Mouse (Mus musculus) midbrain, embryonic 10.5 days (tissue): ENCODE measurements around the gene Rgs6. TPM values are rescaled to one million over a fixed set of nuclear protein-coding genes. Genes with fewer than 3 reads are reported as not detected.

Experiments used
- DNase-seq: peaks from one replicate; pipeline ENCODE4 v3.0.0-alpha.2; 2017; ENCODE audit warnings: low spot score
- H3K27ac ChIP-seq: fragments of 300-500 bp; sonication (generic); replicated peaks from 2 replicates; pipeline ENCODE4 v1.5.1; 2016; ENCODE audit warnings: mild to moderate bottlenecking
- H3K27me3 ChIP-seq: fragments of 300-500 bp; sonication (generic); 2 replicates; pipeline ENCODE4 v1.6.1; 2016; ENCODE audit warnings: low read depth, mild to moderate bottlenecking; ENCODE audit not compliant: poor library complexity, severe bottlenecking
- H3K36me3 ChIP-seq: fragments of 300-500 bp; sonication (generic); 2 replicates; pipeline ENCODE4 v1.6.1; 2016; ENCODE audit warnings: mild to moderate bottlenecking, moderate library complexity
- H3K4me1 ChIP-seq: fragments of 300-500 bp; sonication (generic); 2 replicates; pipeline ENCODE4 v1.6.1; 2016
- H3K4me3 ChIP-seq: fragments of 300-500 bp; sonication (generic); 2 replicates; pipeline ENCODE4 v1.5.1; 2016; ENCODE audit warnings: mild to moderate bottlenecking, moderate library complexity
- H3K9me3 ChIP-seq: fragments of 300-500 bp; sonication (generic); replicated peaks from 2 replicates; pipeline ENCODE4 v1.6.1; 2016; ENCODE audit warnings: mild to moderate bottlenecking
- WGBS: fragments of 180-500 bp; shearing (Covaris S2); methylation state at CpG from one replicate; pipeline ENCODE4 v1.1.7; 2016; 5-methylcytosine and 5-hydroxymethylcytosine counted together
- polyA plus RNA-seq: library from polyadenylated mRNA; unstranded; fragments of >200 nt; fragmentation: Nextera tagmentation; extraction: Ambion mirVana; gene quantifications from 2 replicates; pipeline ENCODE4 v1.2.1, GENCODE M21; 2016

Rgs6 gene
- polyA plus RNA-seq, 1 experiment from 2014 or later: 0.33 TPM

- H3K36me3 ChIP-seq: no peaks in the 10 kb centered on the region
Observed at GRCm38 (mm10) chr12:82973771-82974170, 385.7 kb downstream of the Rgs6 start.

GRCm38 (mm10) chr12:82978275-82978674 lies 390.2 kb downstream of the Rgs6 start:
- DNase-seq: no peak
- Histone ChIP-seq H3K4me3 (no peak overlapping the region), H3K4me1 (no peaks in the 10 kb centered on the region), H3K27me3 (no peaks in the 10 kb centered on the region), H3K36me3 (no peaks in the 10 kb centered on the region), H3K27ac (no peak overlapping the region), H3K9me3 (no peaks in the 10 kb centered on the region)
- WGBS: 89% methylated on average over 3 of the region's 3 CpGs

More at GRCm38 (mm10) chr12:82973771-82974170, 385.7 kb downstream of the Rgs6 start:
- no peaks in the 10 kb centered on the region; the same call in 1 of the 2 replicates for H3K4me1 ChIP-seq
- no peak for DNase-seq
- H3K27me3 ChIP-seq: no peaks in the 10 kb centered on the region
- 85% methylated on average over 3 of the region's 3 CpGs for WGBS
- no peak overlapping the region for H3K27ac ChIP-seq
- no peak overlapping the region for H3K4me3 ChIP-seq
- no peaks in the 10 kb centered on the region for H3K9me3 ChIP-seq

DNA sequence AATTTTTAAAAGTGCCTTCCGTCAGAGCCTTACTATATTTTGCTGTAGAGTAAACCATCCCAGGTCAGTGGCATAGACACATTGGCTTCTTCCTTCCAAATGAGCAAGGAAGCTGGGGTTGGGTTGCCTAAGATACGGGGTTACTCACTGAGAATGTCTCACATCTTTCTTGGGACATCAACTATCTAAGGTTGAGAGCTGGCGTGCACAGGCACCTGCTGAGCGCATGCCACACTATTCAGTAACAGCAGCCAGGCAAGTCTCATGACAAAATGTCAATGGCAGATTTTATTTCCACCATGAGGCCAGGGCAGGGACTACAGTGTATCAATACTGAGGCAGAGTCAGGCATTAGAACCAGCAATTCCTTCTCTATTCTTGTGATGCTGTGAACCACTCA lies 394.6 kb downstream of the Rgs6 start:
- H3K9me3 ChIP-seq: no peaks in the 10 kb centered on the region
- DNase-seq: no peak
- no peaks in the 10 kb centered on the region for H3K4me1 ChIP-seq
- no peak overlapping the region for H3K4me3 ChIP-seq
- no peak overlapping the region for H3K27ac ChIP-seq
- H3K27me3 ChIP-seq: no peaks in the 10 kb centered on the region
- 86% methylated on average over 4 of the region's 4 CpGs for WGBS
- H3K36me3 ChIP-seq: no peaks in the 10 kb centered on the region

GRCm38 (mm10) chr12:82985300-82985699 lies 397.2 kb downstream of the Rgs6 start:
- H3K9me3 ChIP-seq: no peaks in the 10 kb centered on the region
- H3K27me3 ChIP-seq: no peaks in the 10 kb centered on the region
- H3K4me3 ChIP-seq: no peak overlapping the region
- no peak for DNase-seq
- no peaks in the 10 kb centered on the region for H3K36me3 ChIP-seq
- 89% methylated on average over 8 of the region's 8 CpGs for WGBS
- H3K4me1 ChIP-seq: no peaks in the 10 kb centered on the region
- no peak overlapping the region for H3K27ac ChIP-seq

DNA sequence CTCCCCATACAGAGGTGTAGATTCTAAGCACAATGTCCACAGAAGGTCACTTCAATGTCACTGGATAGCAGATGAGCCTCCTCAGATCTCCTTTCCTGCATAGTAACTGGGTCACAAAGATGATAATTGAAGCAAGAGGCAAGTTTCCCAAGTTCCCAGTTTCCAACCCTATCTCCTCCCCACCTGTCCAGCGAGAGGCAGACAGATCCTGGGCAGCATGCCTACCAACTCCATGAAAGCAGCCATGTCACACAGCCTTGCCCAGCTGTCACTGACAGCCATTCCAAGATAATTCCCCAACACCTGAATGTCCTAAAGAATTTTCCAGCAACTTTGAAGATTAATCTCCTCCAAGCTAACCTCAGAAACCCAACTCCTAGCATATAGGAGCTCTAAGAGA lies 399.6 kb downstream of the Rgs6 start:
- Histone ChIP-seq H3K36me3 (no peaks in the 10 kb centered on the region), H3K4me3 (no peak overlapping the region), H3K4me1 (no peaks in the 10 kb centered on the region), H3K27me3 (no peaks in the 10 kb centered on the region), H3K9me3 (no peaks in the 10 kb centered on the region), H3K27ac (no peak overlapping the region)
- DNase-seq: no peak
- WGBS: 82% methylated on average over 1 of the region's 1 CpGs

- H3K4me1 ChIP-seq: peaks cover 17% of the 10 kb centered on the region
- H3K27ac ChIP-seq: no peak overlapping the region
- no peaks in the 10 kb centered on the region for H3K36me3 ChIP-seq
- WGBS: 40% methylated on average over 4 of the region's 4 CpGs
- DNase-seq: no peak
- H3K4me3 ChIP-seq: no peak overlapping the region
- H3K27me3 ChIP-seq: no peaks in the 10 kb centered on the region
- H3K9me3 ChIP-seq: no peaks in the 10 kb centered on the region
Observed at GRCm38 (mm10) chr12:82993905-82994304, 405.8 kb downstream of the Rgs6 start.

GRCm38 (mm10) chr12:82996775-82997174 lies 408.7 kb downstream of the Rgs6 start:
- no peaks in the 10 kb centered on the region for H3K27me3 ChIP-seq
- no peak overlapping the region for H3K27ac ChIP-seq
- no peak for DNase-seq
- no peaks in the 10 kb centered on the region for H3K9me3 ChIP-seq
- WGBS: 41% methylated on average over 4 of the region's 4 CpGs
- H3K36me3 ChIP-seq: no peaks in the 10 kb centered on the region
- no peak overlapping the region for H3K4me3 ChIP-seq
- H3K4me1 ChIP-seq: peaks cover 17% of the 10 kb centered on the region

GRCm38 (mm10) chr12:82998682-82999332 lies 410.7 kb downstream of the Rgs6 start:
- no peak overlapping the region for H3K4me3 ChIP-seq
- no peak for DNase-seq
- H3K4me1 ChIP-seq: peaks cover 17% of the 10 kb centered on the region
- H3K9me3 ChIP-seq: no peaks in the 10 kb centered on the region
- WGBS: 92% methylated on average over 10 of the region's 10 CpGs
- no peaks in the 10 kb centered on the region for H3K36me3 ChIP-seq
- no peaks in the 10 kb centered on the region for H3K27me3 ChIP-seq
- H3K27ac ChIP-seq: no peak overlapping the region

DNA sequence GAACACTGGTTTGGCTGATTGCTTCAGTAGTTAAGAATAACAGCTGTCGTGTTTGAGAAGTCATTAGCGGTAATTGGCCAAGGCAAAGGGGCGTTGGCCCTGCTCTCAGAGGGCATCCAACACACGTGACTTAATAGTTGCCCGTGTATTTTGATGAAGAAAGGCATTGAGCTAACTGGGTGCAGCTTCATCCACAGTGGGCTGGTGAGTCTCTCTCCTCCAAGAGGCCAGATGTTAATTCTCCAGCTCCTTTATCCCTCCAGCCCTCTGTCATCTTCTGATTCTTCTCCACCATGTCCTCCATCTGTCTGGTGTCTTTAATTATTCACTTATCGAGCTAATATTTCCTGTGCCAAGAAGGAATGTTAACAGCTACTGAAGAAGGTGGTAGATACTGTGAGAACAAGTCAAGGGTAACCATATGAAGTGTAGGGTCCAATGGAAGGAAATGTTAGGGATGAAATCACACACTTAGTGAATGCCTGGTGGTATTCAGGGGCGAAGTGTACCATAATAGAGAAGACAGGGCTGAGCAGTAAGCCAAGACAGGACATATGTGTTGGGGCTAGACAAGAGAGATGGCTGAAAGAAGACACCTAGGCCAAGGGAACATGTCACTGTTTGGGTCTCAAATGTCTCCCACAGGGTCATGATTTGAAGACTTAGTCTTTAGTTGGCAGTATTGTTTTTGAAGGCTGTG lies 411.4 kb downstream of the Rgs6 start:
- WGBS: 93% methylated on average over 7 of the region's 7 CpGs

DNA sequence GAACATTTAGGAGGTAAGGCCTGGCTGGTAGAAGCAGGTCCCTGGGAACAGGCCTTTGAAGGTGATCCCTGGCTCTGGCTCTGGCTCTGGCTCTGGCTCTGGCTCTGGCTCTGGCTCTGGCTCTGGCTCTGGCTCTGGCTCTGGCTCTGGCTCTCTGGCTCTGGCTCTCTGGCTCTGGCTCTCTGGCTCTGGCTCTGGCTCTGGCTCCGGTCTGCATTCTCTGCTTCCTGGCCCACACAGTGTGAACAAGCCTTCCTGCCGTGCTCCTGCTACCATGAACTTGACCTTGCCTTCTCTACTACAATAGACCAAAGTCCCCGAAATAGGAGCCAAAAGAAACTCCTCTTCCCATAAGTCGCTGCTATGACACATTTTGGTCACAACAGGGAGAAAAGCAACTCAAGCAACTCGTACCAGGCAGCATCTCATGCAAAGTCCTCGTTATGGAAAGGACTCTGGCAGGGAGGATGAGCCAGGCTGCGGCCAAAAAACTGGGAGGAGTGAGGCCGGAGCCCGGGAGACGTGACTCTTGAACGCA lies 412.0 kb downstream of the Rgs6 start:
- 88% methylated on average over 11 of the region's 11 CpGs for whole genome bisulfite sequencing
- peaks cover 11% of the 10 kb centered on the region for H3K4me1 ChIP-seq

More for the DNA sequence above, 411.4 kb downstream of the Rgs6 start:
- Histone ChIP-seq H3K4me1 (peaks cover 11% of the 10 kb centered on the region), H3K9me3 (no peaks in the 10 kb centered on the region), H3K36me3 (no peaks in the 10 kb centered on the region), H3K27me3 (no peaks in the 10 kb centered on the region), H3K27ac (no peak overlapping the region), H3K4me3 (no peak overlapping the region)
- no peak for DNase-seq

DNA sequence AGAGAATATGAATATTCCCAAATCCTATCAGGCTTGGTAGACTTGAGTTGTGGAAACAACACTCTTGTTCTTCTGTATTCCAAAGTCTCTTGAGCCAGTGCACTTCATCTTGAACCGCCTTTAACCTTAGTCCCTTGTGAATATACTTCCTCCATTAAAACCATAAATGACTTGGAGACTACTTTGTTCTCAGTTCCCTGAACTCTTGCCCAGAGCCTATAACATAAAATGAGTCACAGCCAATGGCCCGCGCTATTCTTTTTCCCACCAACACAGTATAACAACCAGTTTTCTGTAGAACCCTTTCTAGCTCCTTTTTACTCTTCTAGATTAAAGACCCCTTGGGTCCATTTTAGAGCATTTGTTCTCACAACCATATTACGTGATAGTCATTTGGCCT lies 412.9 kb downstream of the Rgs6 start:
- 96% methylated on average over 4 of the region's 4 CpGs for WGBS
- no peaks in the 10 kb centered on the region for H3K9me3 ChIP-seq
- peaks cover 11% of the 10 kb centered on the region for H3K4me1 ChIP-seq
- no peak overlapping the region for H3K27ac ChIP-seq
- no peak overlapping the region for H3K4me3 ChIP-seq
- DNase-seq: no peak
- no peaks in the 10 kb centered on the region for H3K27me3 ChIP-seq
- H3K36me3 ChIP-seq: no peaks in the 10 kb centered on the region

More for the DNA sequence above, 412.0 kb downstream of the Rgs6 start:
- Histone ChIP-seq H3K9me3 (no peaks in the 10 kb centered on the region), H3K4me3 (no peak overlapping the region), H3K27ac (no peak overlapping the region), H3K36me3 (no peaks in the 10 kb centered on the region), H3K27me3 (no peaks in the 10 kb centered on the region)
- no peak for DNase-seq

DNA sequence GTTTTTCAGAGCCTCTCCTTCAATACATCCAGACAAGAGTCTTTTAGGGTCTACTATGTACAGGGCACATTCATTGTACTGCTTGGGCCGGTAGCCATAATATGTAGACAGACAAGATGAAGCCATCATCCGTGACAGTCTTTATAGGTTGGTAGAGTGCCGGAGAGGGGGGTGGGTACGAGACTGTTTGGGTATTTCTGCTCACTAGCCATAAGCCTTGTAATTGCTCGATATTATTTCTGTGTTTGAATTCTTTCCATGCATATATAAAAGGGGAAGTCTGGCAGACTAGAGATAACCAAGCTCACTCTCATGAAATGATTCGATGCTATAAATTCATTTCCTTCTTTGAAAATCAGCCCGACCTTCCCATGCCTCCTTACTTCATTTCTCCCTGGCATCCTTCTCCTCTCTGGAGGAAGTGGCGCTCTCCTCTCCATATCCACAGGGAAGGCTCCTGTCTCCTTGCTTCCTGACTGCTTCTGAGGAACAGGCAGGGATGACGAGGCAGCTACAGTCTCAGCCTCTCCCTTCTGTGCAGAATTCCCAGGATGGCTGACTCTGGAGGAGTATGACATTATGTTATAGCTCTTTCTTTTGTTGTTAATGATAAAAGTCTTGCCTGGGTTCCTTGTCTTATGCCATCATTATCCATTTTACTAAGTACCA lies 416.1 kb downstream of the Rgs6 start:
- Histone ChIP-seq H3K4me1 (no peaks in the 10 kb centered on the region), H3K4me3 (no peak overlapping the region), H3K36me3 (no peaks in the 10 kb centered on the region), H3K27me3 (no peaks in the 10 kb centered on the region), H3K9me3 (no peaks in the 10 kb centered on the region), H3K27ac (no peak overlapping the region)
- no peak for DNase-seq
- 84% methylated on average over 9 of the region's 9 CpGs for WGBS
